Mouse (Mus musculus) limb, embryonic 15.5 days (tissue): ENCODE data around the gene Lck. TPM values are rescaled to one million over a fixed set of nuclear protein-coding genes. Genes with fewer than 3 reads are reported as not detected.

Source experiments
- ATAC-seq: fragments of 200-750 bp; cut with Nextera tagmentation; 2 replicates; pipeline ENCODE4 v1.8.0; 2017; ENCODE audit warnings: low read depth, moderate TSS enrichment; ENCODE audit not compliant: insufficient number of reproducible peaks, low FRiP score, low TSS enrichment
- H3K27ac ChIP-seq: fragments of 300-500 bp; sonication (generic); 2 replicates; pipeline ENCODE4 v1.5.1; 2015; ENCODE audit warnings: moderate library complexity, mild to moderate bottlenecking, inconsistent platforms
- H3K27me3 ChIP-seq: fragments of 300-500 bp; sonication (generic); 2 replicates; pipeline ENCODE4 v1.6.1; 2015; ENCODE audit warnings: inconsistent platforms
- H3K36me3 ChIP-seq: fragments of 300-500 bp; sonication (generic); 2 replicates; pipeline ENCODE4 v1.6.1; 2015; ENCODE audit warnings: inconsistent platforms
- H3K4me1 ChIP-seq: fragments of 300-500 bp; sonication (generic); 2 replicates; pipeline ENCODE4 v1.6.1; 2015; ENCODE audit warnings: inconsistent platforms
- H3K4me2 ChIP-seq: fragments of 300-500 bp; sonication (generic); 2 replicates; pipeline ENCODE4 v1.6.1; 2015; ENCODE audit warnings: mild to moderate bottlenecking, inconsistent platforms
- H3K4me3 ChIP-seq: fragments of 300-500 bp; sonication (generic); 2 replicates; pipeline ENCODE4 v1.5.1; 2015; ENCODE audit warnings: mild to moderate bottlenecking, inconsistent platforms
- H3K9ac ChIP-seq: fragments of 300-500 bp; sonication (generic); 2 replicates; pipeline ENCODE4 v1.6.1; 2015; ENCODE audit warnings: inconsistent platforms
- H3K9me3 ChIP-seq: fragments of 300-500 bp; sonication (generic); 2 replicates; pipeline ENCODE4 v1.6.1; 2016; ENCODE audit warnings: inconsistent platforms
- WGBS: fragments of 180-500 bp; shearing (Covaris S2); methylation state at CpG from one replicate; pipeline ENCODE4 v1.1.7; 2015; 5-methylcytosine and 5-hydroxymethylcytosine counted together
- polyA plus RNA-seq: library from polyadenylated mRNA; unstranded; fragments of >200 nt; fragmentation: Nextera tagmentation; extraction: Ambion mirVana; gene quantifications from 2 replicates; pipeline ENCODE4 v1.2.1, GENCODE M21; 2015

Lck gene
- polyA plus RNA-seq, 1 experiment from 2014 or later: 5.8 TPM

- Histone ChIP-seq H3K9me3 (no peaks in the 10 kb centered on the region), H3K27ac (peak within 1 kb of the TSS; percentile 95), H3K4me1 (peaks cover 33% of the 10 kb centered on the region), H3K9ac (peak within 1 kb of the TSS; percentile 99), H3K36me3 (peaks cover 17% of the 10 kb centered on the region), H3K4me3 (peak within 1 kb of the TSS; percentile 96), H3K27me3 (no peaks in the 10 kb centered on the region), H3K4me2 (peak within 1 kb of the TSS; percentile 72)
- ATAC-seq: peak; percentile 87
- 5% methylated on average over 47 of the region's 47 CpGs for WGBS
These were observed 60.2 kb downstream of the Lck start, which contains the start of gene Marcksl1 for GRCm38 (mm10) chr4:129513086-129513767. Gene Marcksl1 (plus strand): TSS chr4:129513581.

GRCm38 (mm10) chr4:129511413-129512096 lies 61.9 kb downstream of the Lck start:
- Histone ChIP-seq H3K27me3 (no peaks in the 10 kb centered on the region), H3K4me1 (peaks cover 36% of the 10 kb centered on the region), H3K36me3 (peaks cover 3% of the 10 kb centered on the region), H3K9me3 (no peaks in the 10 kb centered on the region), H3K9ac (no peak overlapping the region), H3K4me3 (no peak overlapping the region), H3K4me2 (no peak overlapping the region), H3K27ac (no peak overlapping the region)
- 55% methylated on average over 6 of the region's 6 CpGs for WGBS
- ATAC-seq: no peak

GRCm38 (mm10) chr4:129510723-129511412 lies 62.6 kb downstream of the Lck start:
- Histone ChIP-seq H3K27me3 (no peaks in the 10 kb centered on the region), H3K4me1 (peaks cover 34% of the 10 kb centered on the region), H3K4me3 (no peak overlapping the region), H3K27ac (no peak overlapping the region), H3K9me3 (no peaks in the 10 kb centered on the region), H3K9ac (no peak overlapping the region), H3K4me2 (no peak overlapping the region), H3K36me3 (no peaks in the 10 kb centered on the region; the same call in 1 of the 2 replicates)
- no peak for ATAC-seq
- WGBS: 50% methylated on average over 6 of the region's 6 CpGs

- peaks cover 26% of the 10 kb centered on the region for H3K4me1 ChIP-seq
- no peaks in the 10 kb centered on the region for H3K9me3 ChIP-seq
These were observed 63.8 kb downstream of the Lck start for GRCm38 (mm10) chr4:129509650-129510049.

GRCm38 (mm10) chr4:129508834-129509600 lies 64.4 kb downstream of the Lck start:
- Histone ChIP-seq H3K27ac (no peak overlapping the region), H3K9ac (no peak overlapping the region), H3K4me1 (peaks cover 26% of the 10 kb centered on the region), H3K36me3 (no peaks in the 10 kb centered on the region), H3K9me3 (no peaks in the 10 kb centered on the region), H3K27me3 (no peaks in the 10 kb centered on the region), H3K4me2 (no peak overlapping the region), H3K4me3 (no peak overlapping the region)
- ATAC-seq: no peak
- 61% methylated on average over 15 of the region's 15 CpGs for WGBS

More at GRCm38 (mm10) chr4:129509650-129510049, 63.8 kb downstream of the Lck start:
- 67% methylated on average over 3 of the region's 3 CpGs for WGBS
- H3K9ac ChIP-seq: no peak overlapping the region
- no peaks in the 10 kb centered on the region for H3K27me3 ChIP-seq
- H3K36me3 ChIP-seq: no peaks in the 10 kb centered on the region
- H3K4me3 ChIP-seq: no peak overlapping the region
- no peak overlapping the region for H3K27ac ChIP-seq
- no peak for ATAC-seq
- H3K4me2 ChIP-seq: no peak overlapping the region

GRCm38 (mm10) chr4:129508237-129508515 lies 65.3 kb downstream of the Lck start:
- H3K9me3 ChIP-seq: no peaks in the 10 kb centered on the region
- no peak overlapping the region for H3K27ac ChIP-seq
- peaks cover 30% of the 10 kb centered on the region for H3K4me1 ChIP-seq
- H3K27me3 ChIP-seq: no peaks in the 10 kb centered on the region
- no peak overlapping the region for H3K4me2 ChIP-seq
- H3K36me3 ChIP-seq: no peaks in the 10 kb centered on the region
- no peak overlapping the region for H3K4me3 ChIP-seq
- 64% methylated on average over 3 of the region's 3 CpGs for WGBS
- no peak for ATAC-seq
- no peak overlapping the region for H3K9ac ChIP-seq

- 59% methylated on average over 9 of the region's 10 CpGs for WGBS
- no peak overlapping the region for H3K9ac ChIP-seq
- H3K27me3 ChIP-seq: no peaks in the 10 kb centered on the region
These were observed 65.8 kb downstream of the Lck start for GRCm38 (mm10) chr4:129507434-129508236.

GRCm38 (mm10) chr4:129505511-129505910 lies 67.9 kb downstream of the Lck start:
- Histone ChIP-seq H3K9me3 (no peaks in the 10 kb centered on the region), H3K27me3 (no peaks in the 10 kb centered on the region), H3K4me1 (peaks cover 24% of the 10 kb centered on the region), H3K4me2 (no peak overlapping the region), H3K9ac (no peak overlapping the region), H3K36me3 (no peaks in the 10 kb centered on the region), H3K27ac (no peak overlapping the region), H3K4me3 (no peak overlapping the region)
- no peak for ATAC-seq
- 83% methylated on average over 3 of the region's 3 CpGs for WGBS

More at GRCm38 (mm10) chr4:129507434-129508236, 65.8 kb downstream of the Lck start:
- H3K27ac ChIP-seq: no peak overlapping the region
- H3K4me2 ChIP-seq: no peak overlapping the region
- no peaks in the 10 kb centered on the region for H3K36me3 ChIP-seq
- H3K4me1 ChIP-seq: peaks cover 31% of the 10 kb centered on the region
- ATAC-seq: no peak
- H3K9me3 ChIP-seq: no peaks in the 10 kb centered on the region
- H3K4me3 ChIP-seq: no peak overlapping the region

GRCm38 (mm10) chr4:129502901-129503444 lies 70.5 kb downstream of the Lck start:
- Histone ChIP-seq H3K9me3 (no peaks in the 10 kb centered on the region), H3K27ac (no peak overlapping the region), H3K4me1 (peaks cover 18% of the 10 kb centered on the region), H3K27me3 (no peaks in the 10 kb centered on the region), H3K4me3 (no peak overlapping the region), H3K9ac (no peak overlapping the region), H3K4me2 (no peak overlapping the region), H3K36me3 (no peaks in the 10 kb centered on the region)
- 71% methylated on average over 11 of the region's 11 CpGs for WGBS
- no peak for ATAC-seq

- H3K27me3 ChIP-seq: no peaks in the 10 kb centered on the region
- H3K36me3 ChIP-seq: no peaks in the 10 kb centered on the region
- no peak for ATAC-seq
These were observed 71.0 kb downstream of the Lck start for GRCm38 (mm10) chr4:129502327-129502888.

More at GRCm38 (mm10) chr4:129502327-129502888, 71.0 kb downstream of the Lck start:
- 73% methylated on average over 9 of the region's 9 CpGs for WGBS
- no peaks in the 10 kb centered on the region for H3K9me3 ChIP-seq
- no peak overlapping the region for H3K9ac ChIP-seq
- H3K4me3 ChIP-seq: no peak overlapping the region
- H3K27ac ChIP-seq: no peak overlapping the region
- peaks cover 15% of the 10 kb centered on the region for H3K4me1 ChIP-seq
- no peak overlapping the region for H3K4me2 ChIP-seq
